ENCODE assay signal across 7 mouse cellular contexts in the genomic region with DNA sequence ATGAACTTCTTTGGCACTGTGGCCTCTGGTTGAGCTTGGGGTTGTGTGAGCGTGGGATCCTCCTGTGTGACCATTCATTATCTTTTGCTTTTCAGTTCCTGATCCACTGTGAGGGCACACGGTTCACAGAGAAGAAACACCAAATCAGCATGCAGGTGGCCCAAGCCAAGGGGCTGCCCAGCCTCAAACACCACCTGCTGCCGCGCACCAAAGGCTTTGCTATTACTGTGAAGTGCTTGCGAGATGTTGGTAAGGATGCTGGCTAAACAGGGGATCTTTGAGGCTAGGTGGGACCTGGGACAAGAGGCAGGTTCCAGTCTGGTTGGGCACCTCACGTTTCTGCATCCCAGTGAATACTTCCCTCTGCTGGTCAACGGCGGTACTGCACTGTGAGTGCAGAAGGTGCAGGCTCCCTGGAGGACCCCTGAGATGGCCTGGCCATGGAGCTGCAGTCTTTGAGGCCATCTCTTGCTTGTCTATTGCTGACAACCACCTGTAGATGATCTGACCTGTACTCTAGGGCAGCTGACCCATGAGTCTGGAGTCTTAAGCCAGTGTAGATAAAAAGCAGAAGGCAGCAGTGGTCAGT.
DNase-seq lines count a peak whose midpoint lies in the region; ATAC-seq lines count a peak whose summit lies in the region.

No protein-coding gene starts in this region.

- 30% methylated on average over 8 of the region's 8 CpGs for WGBS in intestine, embryonic 14.5 days

- no peaks in the 10 kb centered on the region for H3K9me3 ChIP-seq in intestine, embryonic 14.5 days (ENCODE audit: control insufficient read depth, low read length)

- H3K27me3 ChIP-seq in intestine, embryonic 14.5 days (replicated peaks; ENCODE audit: control insufficient read depth, insufficient read depth, low read length): no peaks in the 10 kb centered on the region

- no peak overlapping the region for H3K4me3 ChIP-seq in intestine, embryonic 14.5 days (ENCODE audit: low read depth, low read length)

- DNase-seq in ZHBTc4 (ENCODE audit: low read depth, low spot score): peak; percentile 87
- DNase-seq in cerebellum, adult 9-10 months: peak; percentile 85
- DNase-seq in frontal cortex, postnatal 10 days (ENCODE audit: low spot score in 2 of 2): peak; percentile 57 to 80
- peak; percentile 99 for DNase-seq in intestine, embryonic 14.5 days (ENCODE audit: low spot score)
- peak; percentile 67 to 85 for DNase-seq in left cerebral cortex, postnatal 10 days (ENCODE audit: extremely low spot score in 1 of 2, low spot score in 2 of 2)
- peak; percentile 88 for DNase-seq in mesoderm, embryonic 11.5 days (ENCODE audit: low read depth, low spot score)
- DNase-seq in skeletal muscle tissue, adult 2 months (ENCODE audit: low read depth, low spot score): peak; percentile 69

- peaks cover 23% of the 10 kb centered on the region for H3K4me1 ChIP-seq in intestine, embryonic 14.5 days (replicated peaks; ENCODE audit: control insufficient read depth, insufficient read depth, low read length)

- intact Hi-C loops in left cerebral cortex, postnatal 10 days (cut with DNase I): loop anchor here (1.0 to 5.0 kb wide), 2 partner anchors 88 to 171 kb away; no protein-coding TSS in a partner anchor

- no peak overlapping the region for H3K4me2 ChIP-seq in intestine, embryonic 14.5 days (ENCODE audit: low read length)

- ATAC-seq in intestine, embryonic 14.5 days (replicated peaks; ENCODE audit: low FRiP score, low TSS enrichment, low read depth): peak; percentile 40

- H3K27ac ChIP-seq in intestine, embryonic 14.5 days (ENCODE audit: low read depth): no peak overlapping the region

- H3K36me3 ChIP-seq in intestine, embryonic 14.5 days (ENCODE audit: control insufficient read depth, insufficient read depth, low read length): peaks cover 38% of the 10 kb centered on the region

- H3K9ac ChIP-seq in intestine, embryonic 14.5 days (ENCODE audit: low read length): no peak overlapping the region
